ENCODE assay signal across 12 mouse cellular contexts in genomic region chr4:140200296-140200695, GRCm38 (mm10). TPM values are rescaled to one million over a fixed set of nuclear protein-coding genes. Genes with fewer than 3 reads are reported as not detected.
"Had no signal": no experiment of that assay in that cellular context is flagged by ENCODE, and none has a peak within 500 bp of the region (broad histone marks: within the 10 kb centered on the region; RNA-seq: fewer than 3 reads in every experiment).

No protein-coding gene starts in this region.

- DNase-seq: kidney, adult 2 months; kidney, postnatal 14 days; left cerebral cortex, postnatal 4 days; liver, embryonic 13.5 days; lung, adult 2 months; lung, postnatal 14 days; lung, postnatal 4 days; midbrain, embryonic 14.5 days had no signal

RNA-seq across cellular contexts. Expression of gene Igsf21, which starts 46.3 kb away (rescaled TPM):
- total RNA-seq: liver, adult 2 months; megakaryocyte progenitor cell, adult 5-6 weeks; megakaryocyte-erythroid progenitor cell, adult 5-6 weeks had no signal
- polyA plus RNA-seq: liver, adult 2 months; liver, embryonic 16.5 days had no signal
